Mouse (Mus musculus): ENCODE data around the gene Grin2b.

DNA sequence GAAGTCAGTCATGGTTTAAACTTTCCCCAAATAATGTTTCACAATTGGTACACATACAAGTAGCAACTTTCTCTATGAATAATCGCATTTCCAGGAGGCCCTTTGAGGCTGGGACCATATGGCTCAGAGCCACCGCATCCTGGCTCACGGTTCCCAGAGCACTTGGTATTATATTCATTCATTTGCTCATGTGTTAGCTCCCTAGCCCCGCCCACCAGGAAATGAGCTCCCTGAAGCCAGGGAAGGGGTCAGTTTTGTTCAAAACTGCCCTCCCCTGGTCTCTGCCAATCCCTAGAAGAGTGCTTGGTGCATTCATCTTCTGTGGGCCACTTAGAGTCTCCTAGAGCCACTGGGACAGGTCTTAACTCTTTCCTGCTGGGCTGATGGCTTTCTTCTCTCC lies 344.3 kb downstream of the Grin2b start:
- TF ChIP-seq FOSL1 (IDR thresholded peaks at IDR 0.05; ENCODE audit: insufficient read depth, low read length, poor library complexity, severe bottlenecking), result no peak
- TF ChIP-seq CTCF (IDR thresholded peaks at IDR 0.05; ENCODE audit: control insufficient read depth, insufficient read depth, insufficient read length), result no peak
- no peak for TF ChIP-seq USF1 (IDR thresholded peaks at IDR 0.05; ENCODE audit: low read depth)
- no peak for TF ChIP-seq MAX (IDR thresholded peaks at IDR 0.05)
- no peak for TF ChIP-seq MYOD1 (IDR thresholded peaks at IDR 0.05; ENCODE audit: control insufficient read depth, insufficient read length, low read depth)
- TF ChIP-seq CEBPB (IDR thresholded peaks at IDR 0.05; ENCODE audit: low read depth), result no peak
- no peak for TF ChIP-seq MYOG (IDR thresholded peaks at IDR 0.05; ENCODE audit: control insufficient read depth, extremely low read depth, insufficient read length)
